In genomic region chr12:51592888-51593228, GRCm38 (mm10) we compare ENCODE assay signal across 8 mouse cellular contexts. TPM values are rescaled to one million over a fixed set of nuclear protein-coding genes. Genes with fewer than 3 reads are reported as not detected.
A peak's percentile ranks its signal among the peaks of the same experiment; 100 is the strongest.
DNase-seq lines count a peak whose midpoint lies in the region; TF ChIP-seq lines count a peak whose summit lies in the region.

No protein-coding gene starts in this region.

- no peaks in the 10 kb centered on the region; the same call in 1 of the 2 replicates for H3K27me3 ChIP-seq in testis, adult 2 months (ENCODE audit: control insufficient read depth, insufficient read depth, low read length)
- peaks cover 60% of the 10 kb centered on the region for H3K27me3 ChIP-seq in limb, embryonic 10.5 days (ENCODE audit: low read depth, poor library complexity, severe bottlenecking)
- peaks cover 34% of the 10 kb centered on the region for H3K27me3 ChIP-seq in small intestine, adult 2 months (ENCODE audit: control insufficient read depth, insufficient read depth, low read length)

- no peak for TF ChIP-seq CTCF in testis, adult 2 months (IDR thresholded peaks at IDR 0.05; ENCODE audit: control insufficient read depth, insufficient read depth, insufficient replicate concordance, low read depth, low read length)
- no peak for TF ChIP-seq CTCF in small intestine, adult 2 months (IDR thresholded peaks at IDR 0.05; ENCODE audit: extremely low read depth, insufficient read length, insufficient replicate concordance, low read depth, low read length)

- DNase-seq in gastrocnemius, postnatal 10 days = peak; percentile 10
- DNase-seq in gastrocnemius, postnatal 25 days = no peak
- no peak for DNase-seq in testis, postnatal 10 days (ENCODE audit: low spot score)
- DNase-seq in limb, embryonic 10.5 days (ENCODE audit: low spot score) = no peak
- no peak for DNase-seq in yolk sac, embryonic 10.5 days (ENCODE audit: low spot score)
- DNase-seq in left cerebral cortex, postnatal 4 days = no peak

- H3K9me3 ChIP-seq in limb, embryonic 10.5 days (replicated peaks) = no peaks in the 10 kb centered on the region

- H3K4me3 ChIP-seq in testis, adult 2 months (ENCODE audit: control insufficient read depth, low read depth, low read length) = peak overlapping the region; percentile 17; the same call in 1 of the 2 replicates
- peak overlapping the region; percentile 71 for H3K4me3 ChIP-seq in limb, embryonic 10.5 days
- peak overlapping the region; percentile 61 for H3K4me3 ChIP-seq in small intestine, adult 2 months (ENCODE audit: low read depth, low read length)

- TF ChIP-seq POLR2A in testis, adult 2 months (IDR thresholded peaks at IDR 0.05; ENCODE audit: control insufficient read depth, low read depth, low read length) = no peak
- TF ChIP-seq POLR2A in small intestine, adult 2 months (IDR thresholded peaks at IDR 0.05; ENCODE audit: low read depth, low read length) = no peak

- intact Hi-C loops in left cerebral cortex, postnatal 4 days (cut with DNase I) = no loop called here

- WGBS in limb, embryonic 10.5 days = 0% methylated on average over 21 of the region's 21 CpGs
- WGBS in small intestine, adult 2 months = 3% methylated on average over 21 of the region's 21 CpGs

- H3K27ac ChIP-seq in testis, adult 2 months (ENCODE audit: control insufficient read depth, insufficient read depth, low read depth, low read length) = no peak overlapping the region
- peak overlapping the region; percentile 59; the same call in 1 of the 2 replicates for H3K27ac ChIP-seq in limb, embryonic 10.5 days
- H3K27ac ChIP-seq in small intestine, adult 2 months (ENCODE audit: insufficient read depth, low read depth, low read length) = no peak overlapping the region

- peaks cover 7% of the 10 kb centered on the region for H3K4me1 ChIP-seq in testis, adult 2 months (ENCODE audit: control insufficient read depth, insufficient read depth, low read length)
- peaks cover 16% of the 10 kb centered on the region for H3K4me1 ChIP-seq in limb, embryonic 10.5 days
- H3K4me1 ChIP-seq in small intestine, adult 2 months (ENCODE audit: control insufficient read depth, insufficient read depth, insufficient read length, low read length) = peaks cover 13% of the 10 kb centered on the region

- no peaks in the 10 kb centered on the region for H3K36me3 ChIP-seq in testis, adult 2 months (ENCODE audit: control insufficient read depth, insufficient read depth, low read length)
- H3K36me3 ChIP-seq in limb, embryonic 10.5 days = no peaks in the 10 kb centered on the region
- H3K36me3 ChIP-seq in small intestine, adult 2 months (ENCODE audit: control insufficient read depth, insufficient read depth, low read length) = no peaks in the 10 kb centered on the region

RNA-seq across cellular contexts. Expression of gene Coch, which starts 0.3 kb away (rescaled TPM):
- under 1 TPM; 0.09 to 0.18 TPM for total RNA-seq in gastrocnemius, postnatal 10 days (2021)
- total RNA-seq in gastrocnemius, postnatal 25 days (2021) = under 1 TPM; 0.13 to 0.15 TPM
- polyA plus RNA-seq in testis, adult 2 months (2012; rRNA removed) = 0.28 and 0.47 TPM in 2 replicates
- polyA plus RNA-seq in limb, embryonic 10.5 days (2016; fragmentation: Nextera tagmentation; extraction: Ambion mirVana) = 0.85 and 1.0 TPM in 2 replicates
- 0.22 and 0.24 TPM in 2 replicates for polyA plus RNA-seq in small intestine, adult 2 months (2012; rRNA removed)
- 10 to 100 TPM; 20.5 to 22.7 TPM for total RNA-seq in left cerebral cortex, postnatal 4 days (2021)

Comparison
In these comparisons a context has a peak if more than half of its experiments do, and no peak if none do; other contexts are left out.
1. H3K4me3 ChIP-seq: peak in every context shown above with its lines; median percentile 71 in limb, embryonic 10.5 days; 61 in small intestine, adult 2 months; 17 in testis, adult 2 months.
2. RNA of gene Coch, which starts 0.3 kb away (total RNA-seq): 20.5 to 22.7 TPM in left cerebral cortex, postnatal 4 days; 0.09 to 0.18 TPM in gastrocnemius, postnatal 10 days and 0.13 to 0.15 TPM in gastrocnemius, postnatal 25 days; every median in the first group is over 10 times any median in the second.